Mouse (Mus musculus) B cell, adult 2 months (primary cell): ENCODE measurements around the gene Tnks1bp1.

Source experiments
- DNase-seq, 2 experiments: peaks; one replicate each; pipeline ENCODE4 v3.0.0; 2022

Tnks1bp1 gene

GRCm38 (mm10) chr2:85038336-85038735, 9.5 kb upstream of the Tnks1bp1 start:
- no peak for DNase-seq

- peak; percentile 19 to 20 for DNase-seq
Observed at GRCm38 (mm10) chr2:85043623-85044022, 4.2 kb upstream of the Tnks1bp1 start.

GRCm38 (mm10) chr2:85046222-85046621, 1.6 kb upstream of the Tnks1bp1 start:
- no peak for DNase-seq

GRCm38 (mm10) chr2:85047081-85047480, 741 bp upstream of the Tnks1bp1 start:
- DNase-seq, result no peak

- DNase-seq, result peak; percentile 52 to 56
Observed at GRCm38 (mm10) chr2:85048168-85048751, 438 bp downstream of the Tnks1bp1 start.

- DNase-seq, result no peak
Observed at GRCm38 (mm10) chr2:85049277-85049676, 1.5 kb downstream of the Tnks1bp1 start.

- no peak for DNase-seq
Observed at GRCm38 (mm10) chr2:85050001-85050634, 2.3 kb downstream of the Tnks1bp1 start.

GRCm38 (mm10) chr2:85050746-85051145, 2.9 kb downstream of the Tnks1bp1 start:
- DNase-seq, result no peak

- DNase-seq, result no peak
Observed at GRCm38 (mm10) chr2:85053192-85053816, 5.5 kb downstream of the Tnks1bp1 start.

GRCm38 (mm10) chr2:85056711-85057110, 8.9 kb downstream of the Tnks1bp1 start:
- DNase-seq, result no peak

- no peak for DNase-seq
Observed at GRCm38 (mm10) chr2:85059677-85060076, 11.9 kb downstream of the Tnks1bp1 start.

- DNase-seq, result no peak
Observed at GRCm38 (mm10) chr2:85060591-85061060, 12.8 kb downstream of the Tnks1bp1 start.

GRCm38 (mm10) chr2:85061107-85061541, 13.3 kb downstream of the Tnks1bp1 start:
- no peak for DNase-seq

GRCm38 (mm10) chr2:85065141-85065875, 17.5 kb downstream of the Tnks1bp1 start:
- DNase-seq, result no peak

GRCm38 (mm10) chr2:85066937-85067336, 19.1 kb downstream of the Tnks1bp1 start:
- DNase-seq, result no peak

- no peak for DNase-seq
Observed at GRCm38 (mm10) chr2:85067903-85068625, 20.2 kb downstream of the Tnks1bp1 start.

- no peak for DNase-seq
Observed at GRCm38 (mm10) chr2:85068626-85069025, 20.8 kb downstream of the Tnks1bp1 start.

- DNase-seq, result no peak
Observed at GRCm38 (mm10) chr2:85070086-85070485, 22.3 kb downstream of the Tnks1bp1 start.

GRCm38 (mm10) chr2:85071921-85072320, 24.1 kb downstream of the Tnks1bp1 start:
- DNase-seq, result no peak

GRCm38 (mm10) chr2:85073751-85074150, 25.9 kb downstream of the Tnks1bp1 start:
- DNase-seq, result no peak

- DNase-seq, result no peak
Observed at GRCm38 (mm10) chr2:85088716-85089646, 41.2 kb downstream of the Tnks1bp1 start.

GRCm38 (mm10) chr2:85091325-85091724, 43.5 kb downstream of the Tnks1bp1 start:
- DNase-seq, result no peak
